ENCODE assay signal across 9 mouse cellular contexts in genomic region chrX:77720298-77720697, GRCm38 (mm10).
DNase-seq lines count a peak whose midpoint lies in the region; ATAC-seq and TF ChIP-seq lines count a peak whose summit lies in the region.
"Had no signal": no experiment of that assay in that cellular context is flagged by ENCODE, and none has a peak within 500 bp of the region (broad histone marks: within the 10 kb centered on the region; RNA-seq: fewer than 3 reads in every experiment).

No protein-coding gene starts in this region.

- no peak overlapping the region for H3K4me2 ChIP-seq in kidney, embryonic 16.5 days (replicated peaks; ENCODE audit: low read depth, low read length)
- no peak overlapping the region for H3K4me2 ChIP-seq in neural tube, embryonic 14.5 days (ENCODE audit: low read depth, low read length)
- H3K4me2 ChIP-seq: embryonic facial prominence, embryonic 13.5 days had no signal

- WGBS in kidney, embryonic 16.5 days: 17% methylated on average over 2 of the region's 2 CpGs
- WGBS in neural tube, embryonic 14.5 days: 23% methylated on average over 2 of the region's 2 CpGs

- TF ChIP-seq CTCF in G1E (IDR thresholded peaks at IDR 0.05; ENCODE audit: low read depth, low read length): peak; percentile 20

- no peaks in the 10 kb centered on the region for H3K9me3 ChIP-seq in kidney, embryonic 16.5 days (ENCODE audit: low read length)
- no peaks in the 10 kb centered on the region for H3K9me3 ChIP-seq in G1E (replicated peaks)
- no peaks in the 10 kb centered on the region for H3K9me3 ChIP-seq in neural tube, embryonic 14.5 days (ENCODE audit: control insufficient read depth, low read length)
- H3K9me3 ChIP-seq: embryonic facial prominence, embryonic 13.5 days had no signal

- no peak; the same call in 1 of the 2 replicates for ATAC-seq in kidney, embryonic 16.5 days (ENCODE audit: low FRiP score, low TSS enrichment)
- peak; percentile 22; the same call in 1 of the 2 replicates for ATAC-seq in G1E (ENCODE audit: extremely low read depth, insufficient number of reproducible peaks, low FRiP score, poor library complexity, severe bottlenecking)
- peak; percentile 65 for ATAC-seq in neural tube, embryonic 14.5 days (ENCODE audit: low read depth)

- no peak overlapping the region for H3K27ac ChIP-seq in kidney, embryonic 16.5 days (ENCODE audit: low read length)
- no peak overlapping the region for H3K27ac ChIP-seq in neural tube, embryonic 14.5 days (ENCODE audit: low read depth, low read length)
- H3K27ac ChIP-seq: embryonic facial prominence, embryonic 13.5 days had no signal

- H3K4me1 ChIP-seq in kidney, embryonic 16.5 days (ENCODE audit: insufficient read depth, low read length): no peaks in the 10 kb centered on the region
- H3K4me1 ChIP-seq in G1E (ENCODE audit: insufficient read depth, low read depth, low read length): no peaks in the 10 kb centered on the region
- H3K4me1 ChIP-seq in neural tube, embryonic 14.5 days (ENCODE audit: control insufficient read depth, insufficient read depth, low read length): no peaks in the 10 kb centered on the region
- H3K4me1 ChIP-seq: embryonic facial prominence, embryonic 13.5 days had no signal

- no peak overlapping the region for H3K4me3 ChIP-seq in kidney, embryonic 16.5 days (ENCODE audit: low read length)
- no peak overlapping the region for H3K4me3 ChIP-seq in G1E (ENCODE audit: low read depth, low read length)
- H3K4me3 ChIP-seq in neural tube, embryonic 14.5 days (ENCODE audit: low read depth, low read length): no peak overlapping the region
- H3K4me3 ChIP-seq: embryonic facial prominence, embryonic 13.5 days had no signal

- H3K36me3 ChIP-seq in kidney, embryonic 16.5 days (ENCODE audit: insufficient read depth, low read length): no peaks in the 10 kb centered on the region
- H3K36me3 ChIP-seq in G1E (replicated peaks): no peaks in the 10 kb centered on the region
- H3K36me3 ChIP-seq in neural tube, embryonic 14.5 days (ENCODE audit: control insufficient read depth, insufficient read depth, low read length): no peaks in the 10 kb centered on the region
- H3K36me3 ChIP-seq: embryonic facial prominence, embryonic 13.5 days had no signal

- intact Hi-C loops in heart, postnatal 14 days (cut with DNase I): loop anchor here (5.0 to 10.0 kb wide), 2 partner anchors 408 to 1035 kb away; no protein-coding TSS in a partner anchor
- intact Hi-C loops in left cerebral cortex, postnatal 25 days (cut with DNase I): loop anchor here (2.0 kb wide), 1 partner anchor 1039 kb away; no protein-coding TSS in a partner anchor

- DNase-seq in kidney, adult 18-20 months: peak; percentile 27
- no peak for DNase-seq in G1E (ENCODE audit: low spot score)
- DNase-seq in cerebellum, adult 9-10 months: peak; percentile 51
- peak; percentile 14 to 16 for DNase-seq in heart, postnatal 14 days
- DNase-seq in left cerebral cortex, postnatal 25 days (ENCODE audit: low spot score in 2 of 2): peak; percentile 27 to 43
- DNase-seq in spleen, postnatal 4 days (ENCODE audit: low spot score in 2 of 2): no peak

- no peaks in the 10 kb centered on the region for H3K27me3 ChIP-seq in kidney, embryonic 16.5 days (ENCODE audit: insufficient read depth, low read length)
- no peaks in the 10 kb centered on the region for H3K27me3 ChIP-seq in G1E (ENCODE audit: insufficient read depth, low read length)
- H3K27me3 ChIP-seq in neural tube, embryonic 14.5 days (ENCODE audit: control insufficient read depth, insufficient read depth, low read length): no peaks in the 10 kb centered on the region
- H3K27me3 ChIP-seq: embryonic facial prominence, embryonic 13.5 days had no signal

- H3K9ac ChIP-seq in kidney, embryonic 16.5 days (replicated peaks; ENCODE audit: low read length): no peak overlapping the region
- H3K9ac ChIP-seq in neural tube, embryonic 14.5 days (replicated peaks; ENCODE audit: low read depth, low read length): no peak overlapping the region
- H3K9ac ChIP-seq: embryonic facial prominence, embryonic 13.5 days had no signal

Comparison
In these comparisons a context has a peak if more than half of its experiments do, and no peak if none do; other contexts are left out.
1. DNase-seq: peak in kidney, adult 18-20 months (single experiment), cerebellum, adult 9-10 months (single experiment), heart, postnatal 14 days (2 of 2) and left cerebral cortex, postnatal 25 days (2 of 2); none in G1E (single experiment) and spleen, postnatal 4 days (0 of 2).